Mouse (Mus musculus): Measurements from ENCODE around the gene Tmcc3. TPM values are rescaled to one million over a fixed set of nuclear protein-coding genes. Genes with fewer than 3 reads are reported as not detected.
"Not testable (repeated sequence)": the region's sequence is repeated elsewhere in the genome, so short reads cannot be mapped to it uniquely, and the experiment has no call there.

Gene Tmcc3
- polyA plus RNA-seq, 1 experiment = 0.01 TPM

- no peak for TF ChIP-seq TAL1 (IDR thresholded peaks at IDR 0.05; ENCODE audit: low read length)
- TF ChIP-seq GATA1 (IDR thresholded peaks at IDR 0.05; ENCODE audit: low read length) = no peak
- H3K4me3 ChIP-seq (replicated peaks) = no peak overlapping the region
- no peaks in the 10 kb centered on the region for H3K9me3 ChIP-seq (ENCODE audit: control insufficient read depth, low read length)
- H3K4me1 ChIP-seq (ENCODE audit: control insufficient read depth) = no peaks in the 10 kb centered on the region
- H3K36me3 ChIP-seq (ENCODE audit: control insufficient read depth) = peaks cover 2% of the 10 kb centered on the region; the same call in 1 of the 2 replicates
- no peaks in the 10 kb centered on the region for H3K27me3 ChIP-seq (ENCODE audit: control insufficient read depth)
These were observed 277.2 kb downstream of the Tmcc3 start for GRCm38 (mm10) chr10:94588976-94589375.

- Histone ChIP-seq H3K27me3 (ENCODE audit: control insufficient read depth) (no peaks in the 10 kb centered on the region), H3K36me3 (ENCODE audit: control insufficient read depth) (no peaks in the 10 kb centered on the region), H3K4me3 (replicated peaks) (no peak overlapping the region), H3K4me1 (ENCODE audit: control insufficient read depth) (no peaks in the 10 kb centered on the region), H3K9me3 (ENCODE audit: control insufficient read depth, low read length) (no peaks in the 10 kb centered on the region)
- TF ChIP-seq TAL1 (IDR thresholded peaks at IDR 0.05; ENCODE audit: low read length) (no peak), GATA1 (IDR thresholded peaks at IDR 0.05; ENCODE audit: low read length) (no peak)
These were observed 284.0 kb downstream of the Tmcc3 start for GRCm38 (mm10) chr10:94595705-94596104.

DNA sequence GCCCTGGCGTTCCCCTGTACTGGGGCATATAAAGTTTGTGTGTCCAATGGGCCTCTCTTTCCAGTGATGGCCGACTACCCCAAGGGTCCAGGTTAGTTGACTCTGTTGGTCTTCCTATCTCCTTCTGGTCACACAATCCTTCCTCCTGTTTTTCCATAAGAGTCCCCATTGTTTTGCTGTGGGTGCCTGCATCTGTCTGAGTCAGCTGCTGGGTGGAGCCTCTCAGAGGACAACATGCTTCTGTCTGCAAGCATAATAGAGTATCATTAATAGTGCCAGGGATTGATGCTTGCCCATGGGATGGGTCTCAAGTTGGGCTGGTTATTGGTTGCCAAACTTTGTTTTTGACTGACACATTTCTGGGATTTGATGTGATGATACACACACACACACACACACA, 288.1 kb downstream of the Tmcc3 start:
- not testable (repeated sequence) for H3K9me3 ChIP-seq (ENCODE audit: control insufficient read depth, low read length); H3K27me3 ChIP-seq (ENCODE audit: control insufficient read depth); H3K36me3 ChIP-seq (ENCODE audit: control insufficient read depth); H3K4me1 ChIP-seq (ENCODE audit: control insufficient read depth); H3K4me3 ChIP-seq (replicated peaks)

GRCm38 (mm10) chr10:94601034-94601433, 289.3 kb downstream of the Tmcc3 start:
- Histone ChIP-seq H3K27me3 (ENCODE audit: control insufficient read depth) (no peaks in the 10 kb centered on the region), H3K4me3 (replicated peaks) (no peak overlapping the region), H3K4me1 (ENCODE audit: control insufficient read depth) (no peaks in the 10 kb centered on the region), H3K36me3 (ENCODE audit: control insufficient read depth) (no peaks in the 10 kb centered on the region), H3K9me3 (ENCODE audit: control insufficient read depth, low read length) (no peaks in the 10 kb centered on the region)
- no peak for TF ChIP-seq GATA1 (IDR thresholded peaks at IDR 0.05; ENCODE audit: low read length)
- no peak for TF ChIP-seq TAL1 (IDR thresholded peaks at IDR 0.05; ENCODE audit: low read length)

- TF ChIP-seq TAL1 (IDR thresholded peaks at IDR 0.05; ENCODE audit: low read length) = no peak
- no peak for TF ChIP-seq GATA1 (IDR thresholded peaks at IDR 0.05; ENCODE audit: low read length)
- no peaks in the 10 kb centered on the region for H3K9me3 ChIP-seq (ENCODE audit: control insufficient read depth, low read length)
- no peak overlapping the region for H3K4me3 ChIP-seq (replicated peaks)
- H3K27me3 ChIP-seq (ENCODE audit: control insufficient read depth) = no peaks in the 10 kb centered on the region
- H3K36me3 ChIP-seq (ENCODE audit: control insufficient read depth) = no peaks in the 10 kb centered on the region
- no peaks in the 10 kb centered on the region for H3K4me1 ChIP-seq (ENCODE audit: control insufficient read depth)
These were observed 293.7 kb downstream of the Tmcc3 start for GRCm38 (mm10) chr10:94605491-94605890.

DNA sequence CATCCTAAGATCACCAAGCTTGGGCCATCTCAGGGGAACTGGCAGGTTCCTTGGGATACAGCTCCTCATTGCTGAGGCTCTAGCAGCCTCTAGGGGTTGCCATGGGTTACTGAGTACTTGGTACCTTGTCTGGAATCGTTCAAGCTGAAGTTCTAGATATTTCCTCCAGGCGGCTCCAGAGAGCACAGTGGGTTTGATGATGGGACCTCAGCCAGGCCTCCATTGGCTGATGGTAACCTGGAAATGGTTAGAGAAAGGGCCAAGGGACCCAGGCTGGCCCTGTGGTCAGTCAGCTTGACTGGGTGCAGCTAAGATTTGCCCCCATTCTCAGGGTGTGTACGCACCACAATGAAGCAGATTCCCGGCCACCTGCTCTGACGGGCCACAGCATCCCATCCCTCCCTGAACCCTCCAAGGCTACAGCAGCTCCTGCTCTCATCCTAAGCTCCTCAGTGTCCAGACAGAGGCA, 297.6 kb downstream of the Tmcc3 start:
- Histone ChIP-seq H3K9me3 (ENCODE audit: control insufficient read depth, low read length) (no peaks in the 10 kb centered on the region), H3K27me3 (ENCODE audit: control insufficient read depth) (no peaks in the 10 kb centered on the region), H3K4me1 (ENCODE audit: control insufficient read depth) (no peaks in the 10 kb centered on the region), H3K36me3 (ENCODE audit: control insufficient read depth) (no peaks in the 10 kb centered on the region), H3K4me3 (replicated peaks) (no peak overlapping the region)
- TF ChIP-seq GATA1 (IDR thresholded peaks at IDR 0.05; ENCODE audit: low read length) (no peak), TAL1 (IDR thresholded peaks at IDR 0.05; ENCODE audit: low read length) (no peak)

DNA sequence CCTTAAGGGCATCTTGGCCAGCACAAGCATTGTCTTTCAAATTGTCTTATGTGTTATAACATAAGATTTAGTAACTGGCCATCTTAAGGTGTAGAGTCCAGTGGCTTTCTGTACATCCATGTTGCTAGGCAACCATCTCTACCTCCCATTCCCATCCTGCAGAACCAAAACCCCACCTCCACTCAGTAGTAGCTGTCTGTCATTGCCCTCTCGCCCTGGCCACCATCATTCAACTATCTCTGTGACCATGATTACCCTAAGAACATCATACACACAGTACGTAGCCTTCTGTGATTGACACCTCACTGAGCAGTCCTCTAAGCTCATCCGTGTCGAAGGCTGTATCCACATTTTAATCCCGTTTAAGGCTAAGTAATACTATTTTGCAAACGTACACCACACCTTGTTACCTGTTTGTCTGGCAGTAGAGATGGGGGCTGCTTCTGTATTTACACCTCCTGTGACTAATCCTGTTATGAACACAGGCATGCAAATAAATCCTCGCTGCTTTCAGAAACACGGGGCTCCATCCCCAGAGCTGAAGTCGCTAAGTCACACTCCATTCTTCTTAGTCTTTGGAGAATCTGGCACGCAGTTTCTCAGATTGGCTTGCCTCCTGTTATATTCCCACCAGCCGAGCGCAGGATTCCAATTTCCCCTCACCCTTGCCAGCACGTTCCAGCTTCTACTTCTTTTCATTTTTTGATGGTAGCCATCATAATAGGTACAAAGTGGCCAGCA, 299.6 kb downstream of the Tmcc3 start:
- H3K4me3 ChIP-seq (replicated peaks) = no peak overlapping the region
- H3K4me1 ChIP-seq (ENCODE audit: control insufficient read depth) = no peaks in the 10 kb centered on the region
- no peak for TF ChIP-seq GATA1 (IDR thresholded peaks at IDR 0.05; ENCODE audit: low read length)
- TF ChIP-seq TAL1 (IDR thresholded peaks at IDR 0.05; ENCODE audit: low read length) = no peak
- H3K36me3 ChIP-seq (ENCODE audit: control insufficient read depth) = no peaks in the 10 kb centered on the region
- no peaks in the 10 kb centered on the region for H3K9me3 ChIP-seq (ENCODE audit: control insufficient read depth, low read length)
- H3K27me3 ChIP-seq (ENCODE audit: control insufficient read depth) = no peaks in the 10 kb centered on the region

- Histone ChIP-seq H3K36me3 (ENCODE audit: control insufficient read depth) (no peaks in the 10 kb centered on the region), H3K9me3 (ENCODE audit: control insufficient read depth, low read length) (no peaks in the 10 kb centered on the region), H3K27me3 (ENCODE audit: control insufficient read depth) (no peaks in the 10 kb centered on the region), H3K4me3 (replicated peaks) (no peak overlapping the region), H3K4me1 (ENCODE audit: control insufficient read depth) (no peaks in the 10 kb centered on the region)
- no peak for TF ChIP-seq TAL1 (IDR thresholded peaks at IDR 0.05; ENCODE audit: low read length)
- no peak for TF ChIP-seq GATA1 (IDR thresholded peaks at IDR 0.05; ENCODE audit: low read length)
These were observed 300.3 kb downstream of the Tmcc3 start for GRCm38 (mm10) chr10:94611969-94612440.

GRCm38 (mm10) chr10:94619586-94619985, 307.8 kb downstream of the Tmcc3 start:
- no peaks in the 10 kb centered on the region for H3K36me3 ChIP-seq (ENCODE audit: control insufficient read depth)
- no peaks in the 10 kb centered on the region for H3K4me1 ChIP-seq (ENCODE audit: control insufficient read depth)
- H3K9me3 ChIP-seq (ENCODE audit: control insufficient read depth, low read length) = no peaks in the 10 kb centered on the region
- H3K27me3 ChIP-seq (ENCODE audit: control insufficient read depth) = peaks cover 10% of the 10 kb centered on the region; the same call in 1 of the 2 replicates
- no peak overlapping the region for H3K4me3 ChIP-seq (replicated peaks)
- TF ChIP-seq TAL1 (IDR thresholded peaks at IDR 0.05; ENCODE audit: low read length) (no peak), GATA1 (IDR thresholded peaks at IDR 0.05; ENCODE audit: low read length) (no peak)

Data from erythroblast, embryonic 14.5 days (primary cell).